Mouse (Mus musculus): Measurements from ENCODE around the gene Mip.
"Not testable (repeated sequence)": the region's sequence is repeated elsewhere in the genome, so short reads cannot be mapped to it uniquely, and the experiment has no call there.

Gene Mip

DNA sequence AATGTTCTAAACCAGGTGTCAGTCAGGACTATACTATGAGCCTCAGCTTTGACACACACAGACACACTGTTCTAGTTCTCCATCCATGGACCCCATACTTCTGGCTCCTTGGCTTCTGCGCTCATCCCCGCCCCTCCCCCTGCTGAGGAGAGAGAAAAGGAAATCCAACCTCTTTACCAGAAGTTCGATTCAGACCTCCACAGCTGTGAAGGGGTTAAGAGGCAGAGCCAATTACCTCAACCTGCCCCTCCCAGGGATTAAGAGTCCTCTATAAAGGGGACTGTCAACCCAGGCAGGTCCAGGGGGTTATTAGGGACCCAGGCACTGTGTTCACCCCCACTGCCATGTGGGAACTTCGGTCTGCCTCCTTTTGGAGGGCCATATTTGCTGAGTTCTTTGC is at the start of gene Mip:
Mip (plus strand) TSS at position 301 of the 400 bp plus-strand sequence.
- no peak for DNase-seq (ENCODE audit: low spot score)

GRCm38 (mm10) chr10:128175996-128176755 is 49.5 kb upstream of the Mip start:
- peak; percentile 88 for DNase-seq (ENCODE audit: low spot score)

- DNase-seq (ENCODE audit: low spot score), result no peak
Measured at GRCm38 (mm10) chr10:128177316-128177715, 48.3 kb upstream of the Mip start.

GRCm38 (mm10) chr10:128179989-128180388 is 45.6 kb upstream of the Mip start, which contains the start of gene Rbms2:
Gene Rbms2, minus strand, starts transcription at chr10:128180297.
- DNase-seq (ENCODE audit: low spot score), result peak; percentile 19

DNA sequence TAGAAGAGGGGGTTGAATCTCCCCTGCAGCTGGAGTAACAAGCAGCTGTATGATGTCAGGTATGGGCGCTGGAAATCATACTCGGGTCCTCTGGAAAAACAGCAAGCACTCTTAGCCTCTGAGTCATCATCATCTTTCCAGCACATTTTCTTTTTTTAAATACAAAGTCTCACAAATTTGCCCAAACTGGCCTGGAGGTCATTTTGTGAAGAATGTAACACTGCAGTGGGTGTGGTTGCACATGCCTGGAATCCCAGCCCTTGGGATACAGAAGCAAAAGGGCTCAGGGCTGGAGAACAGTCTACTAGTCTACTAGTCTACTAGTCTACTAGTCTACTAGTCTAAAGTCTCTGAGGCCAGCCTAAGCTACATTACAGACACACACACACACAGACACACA is 41.3 kb upstream of the Mip start:
- DNase-seq (ENCODE audit: low spot score), result no peak

- DNase-seq (ENCODE audit: low spot score), result no peak
Measured at GRCm38 (mm10) chr10:128185277-128185940, 40.2 kb upstream of the Mip start.

- DNase-seq (ENCODE audit: low spot score), result peak; percentile 82
Measured at GRCm38 (mm10) chr10:128185959-128186358, 39.7 kb upstream of the Mip start.

- DNase-seq (ENCODE audit: low spot score), result no peak
Measured at GRCm38 (mm10) chr10:128187181-128187605, 38.4 kb upstream of the Mip start.

- DNase-seq (ENCODE audit: low spot score), result no peak
Measured at GRCm38 (mm10) chr10:128188242-128188877, 37.3 kb upstream of the Mip start.

GRCm38 (mm10) chr10:128191472-128191871 is 34.2 kb upstream of the Mip start:
- DNase-seq (ENCODE audit: low spot score), result no peak

GRCm38 (mm10) chr10:128192030-128192766 is 33.4 kb upstream of the Mip start:
- not testable (repeated sequence) for DNase-seq (ENCODE audit: low spot score)

DNA sequence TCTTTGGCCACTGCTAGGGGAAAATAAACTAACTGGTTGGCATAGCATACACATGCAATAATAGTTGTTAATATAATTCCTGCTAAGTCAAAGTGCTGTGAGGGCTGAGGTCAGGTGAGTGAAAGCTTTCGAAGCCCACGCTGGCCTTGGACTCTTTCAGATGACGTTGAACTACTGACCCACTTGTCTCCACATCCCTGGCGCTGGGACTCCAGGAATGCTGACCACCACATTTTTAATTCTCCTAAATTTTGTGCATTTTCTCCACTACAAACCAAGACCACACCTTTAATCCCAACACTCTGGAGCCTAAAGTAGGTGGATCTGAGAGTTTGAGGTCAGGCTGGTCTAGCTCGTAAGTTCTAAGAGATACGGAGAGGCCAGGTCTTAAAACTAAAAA is 32.5 kb upstream of the Mip start:
- no peak for DNase-seq (ENCODE audit: low spot score)

- DNase-seq (ENCODE audit: low spot score), result peak; percentile 99
Measured at GRCm38 (mm10) chr10:128194024-128194550, 31.6 kb upstream of the Mip start, which contains the start of gene Gls2. Gene Gls2, plus strand, starts transcription at chr10:128194457.

GRCm38 (mm10) chr10:128194551-128195461 is 30.8 kb upstream of the Mip start:
- DNase-seq (ENCODE audit: low spot score), result no peak

- peak; percentile 26 for DNase-seq (ENCODE audit: low spot score)
Measured at GRCm38 (mm10) chr10:128201856-128202255, 23.8 kb upstream of the Mip start.

GRCm38 (mm10) chr10:128204941-128205340 is 20.7 kb upstream of the Mip start:
- peak; percentile 55 for DNase-seq (ENCODE audit: low spot score)

DNA sequence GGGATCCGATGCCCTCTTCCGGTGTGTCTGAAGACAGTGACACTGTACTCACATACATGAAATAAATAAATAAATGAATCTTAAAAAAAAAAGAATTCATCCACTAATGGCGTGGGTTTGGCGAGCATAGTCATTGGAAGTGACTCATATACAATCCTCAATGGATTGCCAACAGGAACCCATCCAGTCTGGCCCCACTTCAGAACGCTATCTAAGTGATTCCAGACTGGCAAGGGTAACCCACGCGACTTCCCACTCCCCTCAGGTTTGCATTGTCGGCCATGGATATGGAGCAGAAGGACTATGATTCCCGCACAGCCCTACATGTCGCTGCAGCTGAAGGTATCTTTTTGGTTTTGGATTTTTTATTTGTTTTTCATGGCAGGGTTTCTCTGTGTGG is 17.3 kb upstream of the Mip start:
- no peak for DNase-seq (ENCODE audit: low spot score)

- no peak for DNase-seq (ENCODE audit: low spot score)
Measured at GRCm38 (mm10) chr10:128209311-128210009, 16.2 kb upstream of the Mip start.

GRCm38 (mm10) chr10:128210131-128210530 is 15.5 kb upstream of the Mip start:
- DNase-seq (ENCODE audit: low spot score), result no peak

GRCm38 (mm10) chr10:128210954-128211353 is 14.7 kb upstream of the Mip start:
- DNase-seq (ENCODE audit: low spot score), result no peak
